Mouse (Mus musculus) embryonic facial prominence, embryonic 15.5 days (tissue): Measurements from ENCODE around the gene Crat. TPM values are rescaled to one million over a fixed set of nuclear protein-coding genes. Genes with fewer than 3 reads are reported as not detected.

ENCODE experiments used
- ATAC-seq: fragments of 200-750 bp; cut with Nextera tagmentation; 2 replicates; pipeline ENCODE4 v1.8.0; 2017; ENCODE audit warnings: low read depth, moderate TSS enrichment; ENCODE audit not compliant: insufficient number of reproducible peaks, low FRiP score, low TSS enrichment
- H3K27ac ChIP-seq: fragments of 300-500 bp; sonication (generic); replicated peaks from 2 replicates; pipeline ENCODE4 v1.5.1; 2015; ENCODE audit warnings: mild to moderate bottlenecking, inconsistent platforms
- H3K27me3 ChIP-seq: fragments of 300-500 bp; sonication (generic); 2 replicates; pipeline ENCODE4 v1.6.1; 2015; ENCODE audit warnings: inconsistent platforms
- H3K36me3 ChIP-seq: fragments of 300-500 bp; sonication (generic); 2 replicates; pipeline ENCODE4 v1.6.1; 2015; ENCODE audit warnings: mild to moderate bottlenecking, inconsistent platforms
- H3K4me1 ChIP-seq: fragments of 300-500 bp; sonication (generic); 2 replicates; pipeline ENCODE4 v1.6.1; 2015; ENCODE audit warnings: inconsistent platforms
- H3K4me2 ChIP-seq: fragments of 300-500 bp; sonication (generic); replicated peaks from 2 replicates; pipeline ENCODE4 v1.6.1; 2015; ENCODE audit warnings: mild to moderate bottlenecking, inconsistent platforms
- H3K4me3 ChIP-seq: fragments of 300-500 bp; sonication (generic); replicated peaks from 2 replicates; pipeline ENCODE4 v1.5.1; 2015; ENCODE audit warnings: mild to moderate bottlenecking, inconsistent platforms
- H3K9ac ChIP-seq: fragments of 300-500 bp; sonication (generic); 2 replicates; pipeline ENCODE4 v1.6.1; 2015; ENCODE audit warnings: inconsistent platforms
- H3K9me3 ChIP-seq: fragments of 300-500 bp; sonication (generic); replicated peaks from 2 replicates; pipeline ENCODE4 v1.6.1; 2016; ENCODE audit warnings: inconsistent platforms
- WGBS: fragments of 180-500 bp; shearing (Covaris S2); methylation state at CpG from one replicate; pipeline ENCODE4 v1.1.7; 2015; 5-methylcytosine and 5-hydroxymethylcytosine counted together
- polyA plus RNA-seq: library from polyadenylated mRNA; unstranded; fragments of >200 nt; fragmentation: Nextera tagmentation; extraction: Ambion mirVana; gene quantifications from 2 replicates; pipeline ENCODE4 v1.2.1, GENCODE M21; 2015

The Crat gene
- polyA plus RNA-seq, 1 experiment from 2014 or later = 29.4 TPM

- H3K36me3 ChIP-seq = peaks cover 40% of the 10 kb centered on the region
- no peaks in the 10 kb centered on the region for H3K27me3 ChIP-seq
- peak overlapping the region; percentile 53; the same call in 1 of the 2 replicates for H3K4me2 ChIP-seq
- H3K4me1 ChIP-seq = peaks cover 59% of the 10 kb centered on the region
- no peak overlapping the region for H3K4me3 ChIP-seq
- no peaks in the 10 kb centered on the region for H3K9me3 ChIP-seq
- H3K9ac ChIP-seq = peak overlapping the region; percentile 31
- H3K27ac ChIP-seq = peak overlapping the region; percentile 100
- 13% methylated on average over 3 of the region's 3 CpGs for WGBS
- ATAC-seq = no peak
These were observed 24.6 kb upstream of the Crat start for GRCm38 (mm10) chr2:30440211-30440700.

- Histone ChIP-seq H3K36me3 (peaks cover 37% of the 10 kb centered on the region), H3K27me3 (no peaks in the 10 kb centered on the region), H3K4me1 (peaks cover 53% of the 10 kb centered on the region), H3K4me3 (no peak overlapping the region), H3K4me2 (no peak overlapping the region), H3K9me3 (no peaks in the 10 kb centered on the region), H3K27ac (peak overlapping the region; percentile 100), H3K9ac (0 out of 2 replicates have a peak overlapping the region, but pooled peaks have one; percentile 31)
- ATAC-seq = no peak
- 84% methylated on average over 6 of the region's 6 CpGs for WGBS
These were observed 24.0 kb upstream of the Crat start for GRCm38 (mm10) chr2:30439631-30440030.

- Histone ChIP-seq H3K4me2 (no peak overlapping the region), H3K4me3 (no peak overlapping the region), H3K9ac (no peak overlapping the region), H3K4me1 (peaks cover 37% of the 10 kb centered on the region), H3K27me3 (no peaks in the 10 kb centered on the region), H3K9me3 (no peaks in the 10 kb centered on the region), H3K27ac (no peak overlapping the region), H3K36me3 (peaks cover 53% of the 10 kb centered on the region)
- 76% methylated on average over 4 of the region's 4 CpGs for WGBS
- no peak for ATAC-seq
These were observed 22.2 kb upstream of the Crat start for GRCm38 (mm10) chr2:30437791-30438190.

GRCm38 (mm10) chr2:30436809-30437208 is 21.2 kb upstream of the Crat start:
- no peaks in the 10 kb centered on the region for H3K9me3 ChIP-seq
- no peak overlapping the region for H3K4me3 ChIP-seq
- no peaks in the 10 kb centered on the region for H3K27me3 ChIP-seq
- ATAC-seq = no peak
- H3K36me3 ChIP-seq = peaks cover 63% of the 10 kb centered on the region
- no peak overlapping the region for H3K4me2 ChIP-seq
- H3K4me1 ChIP-seq = peaks cover 27% of the 10 kb centered on the region
- WGBS = 74% methylated on average over 4 of the region's 4 CpGs
- no peak overlapping the region for H3K27ac ChIP-seq
- no peak overlapping the region for H3K9ac ChIP-seq

GRCm38 (mm10) chr2:30436156-30436545 is 20.5 kb upstream of the Crat start:
- 86% methylated on average over 5 of the region's 5 CpGs for WGBS

GRCm38 (mm10) chr2:30435326-30436155 is 19.9 kb upstream of the Crat start:
- ATAC-seq = peak; percentile 69
- WGBS = 55% methylated on average over 5 of the region's 5 CpGs
- no peaks in the 10 kb centered on the region for H3K27me3 ChIP-seq

More at GRCm38 (mm10) chr2:30436156-30436545, 20.5 kb upstream of the Crat start:
- no peak overlapping the region for H3K9ac ChIP-seq
- H3K4me3 ChIP-seq = no peak overlapping the region
- H3K36me3 ChIP-seq = peaks cover 70% of the 10 kb centered on the region
- ATAC-seq = no peak
- no peak overlapping the region for H3K27ac ChIP-seq
- H3K9me3 ChIP-seq = no peaks in the 10 kb centered on the region
- no peaks in the 10 kb centered on the region for H3K27me3 ChIP-seq
- H3K4me1 ChIP-seq = peaks cover 21% of the 10 kb centered on the region
- no peak overlapping the region for H3K4me2 ChIP-seq

GRCm38 (mm10) chr2:30429156-30429555 is 13.5 kb upstream of the Crat start:
- Histone ChIP-seq H3K4me1 (no peaks in the 10 kb centered on the region), H3K27ac (no peak overlapping the region), H3K36me3 (peaks cover 81% of the 10 kb centered on the region), H3K4me3 (no peak overlapping the region), H3K9me3 (no peaks in the 10 kb centered on the region), H3K9ac (no peak overlapping the region), H3K4me2 (no peak overlapping the region), H3K27me3 (no peaks in the 10 kb centered on the region)
- no peak for ATAC-seq

More at GRCm38 (mm10) chr2:30435326-30436155, 19.9 kb upstream of the Crat start:
- Histone ChIP-seq H3K36me3 (peaks cover 76% of the 10 kb centered on the region), H3K9ac (no peak overlapping the region), H3K27ac (no peak overlapping the region; the same call in 1 of the 2 replicates), H3K9me3 (no peaks in the 10 kb centered on the region), H3K4me3 (no peak overlapping the region), H3K4me2 (no peak overlapping the region), H3K4me1 (peaks cover 15% of the 10 kb centered on the region)

GRCm38 (mm10) chr2:30421432-30421831 is 5.8 kb upstream of the Crat start:
- no peak for ATAC-seq
- Histone ChIP-seq H3K27ac (no peak overlapping the region), H3K9me3 (no peaks in the 10 kb centered on the region), H3K9ac (no peak overlapping the region), H3K36me3 (peaks cover 4% of the 10 kb centered on the region), H3K4me2 (no peak overlapping the region), H3K4me3 (no peak overlapping the region), H3K4me1 (peaks cover 27% of the 10 kb centered on the region), H3K27me3 (no peaks in the 10 kb centered on the region)
- 57% methylated on average over 4 of the region's 4 CpGs for WGBS

GRCm38 (mm10) chr2:30419112-30419511 is 3.5 kb upstream of the Crat start:
- WGBS = 14% methylated on average over 10 of the region's 10 CpGs
- ATAC-seq = no peak
- H3K27me3 ChIP-seq = no peaks in the 10 kb centered on the region
- no peaks in the 10 kb centered on the region for H3K9me3 ChIP-seq
- no peak overlapping the region for H3K9ac ChIP-seq
- H3K4me3 ChIP-seq = no peak overlapping the region
- H3K36me3 ChIP-seq = no peaks in the 10 kb centered on the region
- H3K4me2 ChIP-seq = peak overlapping the region; percentile 13; the same call in 1 of the 2 replicates
- H3K27ac ChIP-seq = peak overlapping the region; percentile 61
- H3K4me1 ChIP-seq = peaks cover 38% of the 10 kb centered on the region

- no peak for ATAC-seq
- Histone ChIP-seq H3K4me1 (peaks cover 45% of the 10 kb centered on the region), H3K9ac (no peak overlapping the region), H3K27ac (0 out of 2 replicates have a peak overlapping the region, but pooled peaks have one; percentile 18), H3K4me2 (peak overlapping the region; percentile 13; the same call in 1 of the 2 replicates), H3K9me3 (no peaks in the 10 kb centered on the region), H3K4me3 (no peak overlapping the region), H3K27me3 (no peaks in the 10 kb centered on the region), H3K36me3 (no peaks in the 10 kb centered on the region)
- WGBS = 56% methylated on average over 6 of the region's 6 CpGs
These were observed 2.6 kb upstream of the Crat start for GRCm38 (mm10) chr2:30418259-30418658.

- Histone ChIP-seq H3K27ac (peak overlapping the region; percentile 18; the same call in 1 of the 2 replicates), H3K4me1 (peaks cover 45% of the 10 kb centered on the region), H3K4me2 (peak overlapping the region; percentile 13; the same call in 1 of the 2 replicates), H3K36me3 (no peaks in the 10 kb centered on the region), H3K9me3 (no peaks in the 10 kb centered on the region), H3K27me3 (no peaks in the 10 kb centered on the region), H3K9ac (no peak overlapping the region), H3K4me3 (no peak overlapping the region)
- 52% methylated on average over 5 of the region's 5 CpGs for WGBS
- ATAC-seq = no peak
These were observed 2.1 kb upstream of the Crat start for GRCm38 (mm10) chr2:30417595-30418165.
